Mouse (Mus musculus): Measurements from ENCODE around the gene Cmpk1. TPM values are rescaled to one million over a fixed set of nuclear protein-coding genes. Genes with fewer than 3 reads are reported as not detected.
"Not testable (repeated sequence)": the region's sequence is repeated elsewhere in the genome, so short reads cannot be mapped to it uniquely, and the experiment has no call there.

The Cmpk1 gene
- polyA plus RNA-seq, 1 experiment from 2014 or later = 140 TPM

GRCm38 (mm10) chr4:114973229-114973740, 13.8 kb downstream of the Cmpk1 start:
- WGBS = 88% methylated on average over 1 of the region's 1 CpGs
- Histone ChIP-seq H3K27ac (no peak overlapping the region), H3K9me3 (no peaks in the 10 kb centered on the region), H3K4me1 (replicated peaks) (no peaks in the 10 kb centered on the region), H3K4me2 (replicated peaks) (no peak overlapping the region), H3K36me3 (no peaks in the 10 kb centered on the region), H3K27me3 (replicated peaks) (no peaks in the 10 kb centered on the region), H3K4me3 (replicated peaks) (no peak overlapping the region), H3K9ac (no peak overlapping the region)
- ATAC-seq = no peak

GRCm38 (mm10) chr4:114970736-114971135, 16.3 kb downstream of the Cmpk1 start:
- Histone ChIP-seq H3K4me3 (replicated peaks) (no peak overlapping the region), H3K4me1 (replicated peaks) (no peaks in the 10 kb centered on the region), H3K27ac (no peak overlapping the region), H3K9me3 (no peaks in the 10 kb centered on the region), H3K27me3 (replicated peaks) (no peaks in the 10 kb centered on the region), H3K4me2 (replicated peaks) (no peak overlapping the region), H3K36me3 (no peaks in the 10 kb centered on the region), H3K9ac (no peak overlapping the region)
- no peak for ATAC-seq
- WGBS = 94% methylated on average over 5 of the region's 5 CpGs

DNA sequence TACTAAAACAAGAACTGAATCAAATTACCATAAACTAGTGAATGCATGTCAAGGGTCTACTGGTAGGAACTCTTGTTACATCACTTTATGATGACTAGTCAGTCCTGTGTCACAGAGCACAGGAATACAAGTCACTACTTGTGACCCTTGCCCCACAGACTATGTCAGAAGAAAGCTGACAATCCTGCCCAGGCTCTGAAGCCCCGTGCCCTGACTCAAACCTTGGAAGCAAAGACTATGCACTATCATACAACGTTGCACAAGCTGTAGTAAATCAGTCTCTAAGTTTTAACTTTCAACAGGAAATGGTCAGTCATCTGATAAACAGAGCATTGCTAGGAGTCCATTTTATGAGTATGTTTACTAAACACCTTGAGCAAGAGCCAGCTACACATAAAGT, 26.2 kb downstream of the Cmpk1 start:
- H3K9me3 ChIP-seq; H3K4me1 ChIP-seq (replicated peaks); H3K4me2 ChIP-seq (replicated peaks); H3K27me3 ChIP-seq (replicated peaks); H3K4me3 ChIP-seq (replicated peaks); H3K36me3 ChIP-seq; H3K9ac ChIP-seq; H3K27ac ChIP-seq: not testable (repeated sequence)
- peak; percentile 49; the same call in 1 of the 2 replicates for ATAC-seq
- 36% methylated on average over 2 of the region's 2 CpGs for WGBS

GRCm38 (mm10) chr4:114959533-114959932, 27.5 kb downstream of the Cmpk1 start:
- Histone ChIP-seq H3K4me2 (replicated peaks) (no peak overlapping the region), H3K36me3 (peaks cover 3% of the 10 kb centered on the region; the same call in 1 of the 2 replicates), H3K4me3 (replicated peaks) (no peak overlapping the region), H3K27me3 (replicated peaks) (no peaks in the 10 kb centered on the region), H3K27ac (no peak overlapping the region), H3K4me1 (replicated peaks) (no peaks in the 10 kb centered on the region), H3K9me3 (no peaks in the 10 kb centered on the region), H3K9ac (no peak overlapping the region)
- 88% methylated on average over 2 of the region's 2 CpGs for WGBS
- no peak for ATAC-seq

- H3K36me3 ChIP-seq = peaks cover 3% of the 10 kb centered on the region; the same call in 1 of the 2 replicates
- no peaks in the 10 kb centered on the region for H3K4me1 ChIP-seq (replicated peaks)
- no peak overlapping the region for H3K4me3 ChIP-seq (replicated peaks)
- no peaks in the 10 kb centered on the region for H3K9me3 ChIP-seq
- H3K9ac ChIP-seq = no peak overlapping the region
- H3K27ac ChIP-seq = no peak overlapping the region
- H3K4me2 ChIP-seq (replicated peaks) = no peak overlapping the region
- no peak for ATAC-seq
- WGBS = 92% methylated on average over 4 of the region's 4 CpGs
- H3K27me3 ChIP-seq (replicated peaks) = no peaks in the 10 kb centered on the region
Observed at GRCm38 (mm10) chr4:114958786-114959185, 28.3 kb downstream of the Cmpk1 start.

DNA sequence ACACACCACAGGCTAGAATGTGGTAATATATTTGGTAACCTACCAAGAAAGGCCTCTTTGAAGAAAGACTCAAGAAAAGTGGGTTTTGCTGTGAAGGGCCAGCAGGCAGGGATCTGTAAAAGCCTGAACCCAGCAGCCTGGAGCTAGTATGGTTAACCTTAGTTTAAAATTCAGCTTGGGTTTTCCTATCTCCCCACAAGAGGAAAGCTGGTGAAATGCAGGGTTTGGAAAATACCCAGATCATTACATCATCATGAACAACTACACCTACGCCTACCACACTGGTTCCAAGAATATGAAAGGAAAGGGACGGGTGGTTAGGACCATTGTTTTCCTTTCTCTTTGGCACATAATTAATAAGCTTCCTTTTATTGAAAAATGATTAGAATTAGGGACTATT, 28.8 kb downstream of the Cmpk1 start:
- H3K27ac ChIP-seq = no peak overlapping the region
- ATAC-seq = no peak
- H3K9ac ChIP-seq = no peak overlapping the region
- no peaks in the 10 kb centered on the region for H3K27me3 ChIP-seq (replicated peaks)
- no peak overlapping the region for H3K4me3 ChIP-seq (replicated peaks)
- H3K4me1 ChIP-seq (replicated peaks) = no peaks in the 10 kb centered on the region
- peaks cover 3% of the 10 kb centered on the region; the same call in 1 of the 2 replicates for H3K36me3 ChIP-seq
- no peak overlapping the region for H3K4me2 ChIP-seq (replicated peaks)
- no peaks in the 10 kb centered on the region for H3K9me3 ChIP-seq
- 79% methylated on average over 2 of the region's 2 CpGs for WGBS

GRCm38 (mm10) chr4:114957403-114957802, 29.6 kb downstream of the Cmpk1 start:
- Histone ChIP-seq H3K4me1 (replicated peaks) (no peaks in the 10 kb centered on the region), H3K4me3 (replicated peaks) (no peak overlapping the region), H3K9ac (no peak overlapping the region), H3K27me3 (replicated peaks) (no peaks in the 10 kb centered on the region), H3K27ac (no peak overlapping the region), H3K4me2 (replicated peaks) (no peak overlapping the region), H3K36me3 (peaks cover 2% of the 10 kb centered on the region; the same call in 1 of the 2 replicates), H3K9me3 (no peaks in the 10 kb centered on the region)
- ATAC-seq = no peak

DNA sequence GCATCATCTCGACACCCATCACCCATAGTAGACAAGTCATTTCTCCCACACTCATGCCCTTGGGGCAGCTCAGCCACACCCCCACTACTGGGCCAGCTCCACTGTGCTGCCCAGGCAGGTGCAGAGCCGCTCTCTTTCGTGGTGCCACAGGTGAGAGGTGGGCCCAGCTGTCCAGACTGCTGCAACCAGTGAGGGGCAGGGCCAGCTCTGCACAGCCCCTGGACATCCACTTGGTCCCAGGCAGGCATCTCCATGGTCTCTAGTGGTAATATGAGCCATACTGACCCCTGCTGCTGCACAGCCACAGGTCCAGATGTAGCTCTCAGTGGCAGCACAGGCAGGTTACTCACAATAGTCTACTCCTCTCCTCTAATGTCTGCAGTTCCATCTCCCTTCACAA, 33.9 kb downstream of the Cmpk1 start:
- Histone ChIP-seq H3K36me3 (no peaks in the 10 kb centered on the region), H3K4me1 (replicated peaks) (no peaks in the 10 kb centered on the region), H3K9ac (no peak overlapping the region), H3K27ac (no peak overlapping the region), H3K27me3 (replicated peaks) (no peaks in the 10 kb centered on the region), H3K9me3 (no peaks in the 10 kb centered on the region), H3K4me2 (replicated peaks) (no peak overlapping the region), H3K4me3 (replicated peaks) (no peak overlapping the region)
- 85% methylated on average over 3 of the region's 3 CpGs for WGBS
- no peak for ATAC-seq

GRCm38 (mm10) chr4:114947852-114948481, 39.1 kb downstream of the Cmpk1 start:
- H3K27ac ChIP-seq = no peak overlapping the region
- H3K9ac ChIP-seq = no peak overlapping the region
- H3K4me1 ChIP-seq (replicated peaks) = no peaks in the 10 kb centered on the region
- WGBS = 64% methylated on average over 7 of the region's 7 CpGs
- H3K4me3 ChIP-seq (replicated peaks) = no peak overlapping the region
- no peaks in the 10 kb centered on the region for H3K27me3 ChIP-seq (replicated peaks)
- no peaks in the 10 kb centered on the region for H3K36me3 ChIP-seq
- no peak overlapping the region for H3K4me2 ChIP-seq (replicated peaks)
- ATAC-seq = no peak
- H3K9me3 ChIP-seq = no peaks in the 10 kb centered on the region

GRCm38 (mm10) chr4:114947395-114947794, 39.6 kb downstream of the Cmpk1 start:
- Histone ChIP-seq H3K36me3 (no peaks in the 10 kb centered on the region), H3K4me3 (replicated peaks) (no peak overlapping the region), H3K9me3 (no peaks in the 10 kb centered on the region), H3K4me2 (replicated peaks) (no peak overlapping the region), H3K9ac (no peak overlapping the region), H3K27ac (no peak overlapping the region), H3K4me1 (replicated peaks) (no peaks in the 10 kb centered on the region), H3K27me3 (replicated peaks) (no peaks in the 10 kb centered on the region)
- ATAC-seq = peak; percentile 79
- WGBS = 20% methylated on average over 6 of the region's 6 CpGs

DNA sequence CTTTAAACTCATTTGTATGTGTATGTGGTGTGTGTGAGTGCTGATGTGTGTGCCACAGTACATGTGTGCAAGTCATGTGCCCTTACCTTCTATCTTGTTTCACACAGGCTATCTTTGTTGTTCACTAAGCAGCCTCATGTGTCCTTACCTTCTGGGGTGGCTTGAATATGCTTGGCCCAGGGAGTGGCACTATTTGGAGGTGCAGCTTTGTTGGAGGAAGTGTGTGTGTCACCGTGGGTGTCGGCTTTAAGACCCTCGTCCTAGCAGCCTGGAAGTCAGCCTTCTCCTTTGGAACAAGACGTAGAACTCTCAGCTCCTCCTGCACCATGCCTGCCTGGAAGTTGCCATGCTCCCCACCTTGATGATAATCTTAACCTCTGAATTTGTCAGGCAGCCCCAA, 40.6 kb downstream of the Cmpk1 start:
- Histone ChIP-seq H3K27ac (no peak overlapping the region), H3K9me3 (no peaks in the 10 kb centered on the region), H3K4me3 (replicated peaks) (no peak overlapping the region), H3K27me3 (replicated peaks) (no peaks in the 10 kb centered on the region), H3K4me1 (replicated peaks) (no peaks in the 10 kb centered on the region), H3K36me3 (no peaks in the 10 kb centered on the region), H3K9ac (no peak overlapping the region), H3K4me2 (replicated peaks) (no peak overlapping the region)
- WGBS = 81% methylated on average over 4 of the region's 4 CpGs
- ATAC-seq = no peak

DNA sequence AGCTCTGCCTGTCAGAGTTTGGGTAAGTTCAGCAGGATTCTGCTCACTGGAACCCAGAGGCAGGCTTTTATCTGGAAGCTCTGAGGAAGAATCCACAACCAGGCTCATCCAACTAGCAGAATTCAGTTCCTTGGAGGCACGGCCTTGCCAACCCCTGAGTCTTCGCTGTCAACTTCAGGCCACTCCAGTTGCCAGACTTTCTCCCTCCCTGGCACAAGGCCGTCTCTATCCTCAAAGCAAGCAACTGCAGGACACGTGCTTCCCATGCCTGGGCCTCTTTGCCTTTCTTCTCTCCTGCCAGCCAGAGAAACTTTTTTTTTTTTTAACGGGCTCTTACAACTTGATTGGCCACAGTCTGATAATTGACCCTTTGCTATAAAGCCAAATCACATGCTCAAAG, 42.0 kb downstream of the Cmpk1 start:
- Histone ChIP-seq H3K36me3 (no peaks in the 10 kb centered on the region), H3K4me3 (replicated peaks) (no peak overlapping the region), H3K9ac (no peak overlapping the region), H3K27me3 (replicated peaks) (no peaks in the 10 kb centered on the region), H3K9me3 (no peaks in the 10 kb centered on the region), H3K4me2 (replicated peaks) (no peak overlapping the region), H3K4me1 (replicated peaks) (no peaks in the 10 kb centered on the region), H3K27ac (no peak overlapping the region)
- 0 out of 2 replicates have a peak, but pooled peaks have one; percentile 7 for ATAC-seq
- 34% methylated on average over 5 of the region's 5 CpGs for WGBS

- 28% methylated on average over 8 of the region's 8 CpGs for WGBS
Observed at GRCm38 (mm10) chr4:114942583-114942982, 44.5 kb downstream of the Cmpk1 start.

More at GRCm38 (mm10) chr4:114942583-114942982, 44.5 kb downstream of the Cmpk1 start:
- 0 out of 2 replicates have a peak, but pooled peaks cover 3% of the 10 kb centered on the region for H3K27me3 ChIP-seq (replicated peaks)
- H3K27ac ChIP-seq = no peak overlapping the region
- H3K4me2 ChIP-seq (replicated peaks) = no peak overlapping the region
- no peaks in the 10 kb centered on the region for H3K4me1 ChIP-seq (replicated peaks)
- no peaks in the 10 kb centered on the region for H3K36me3 ChIP-seq
- no peaks in the 10 kb centered on the region for H3K9me3 ChIP-seq
- no peak overlapping the region for H3K4me3 ChIP-seq (replicated peaks)
- no peak for ATAC-seq
- H3K9ac ChIP-seq = no peak overlapping the region

Measured in intestine, embryonic 15.5 days (tissue).